8 mouse cellular contexts compared by ENCODE assay signal in genomic region chr4:95048021-95048730, GRCm38 (mm10). TPM values are rescaled to one million over a fixed set of nuclear protein-coding genes. Genes with fewer than 3 reads are reported as not detected.
DNase-seq lines count a peak whose midpoint lies in the region; ATAC-seq and TF ChIP-seq lines count a peak whose summit lies in the region.

No protein-coding gene starts in this region.

- peak overlapping the region; percentile 11 for H3K4me3 ChIP-seq in kidney, embryonic 16.5 days (ENCODE audit: low read length)
- H3K4me3 ChIP-seq in embryonic facial prominence, embryonic 12.5 days, result peak overlapping the region; percentile 69
- H3K4me3 ChIP-seq in limb, embryonic 13.5 days, result peak overlapping the region; percentile 82
- H3K4me3 ChIP-seq in neural tube, embryonic 15.5 days (replicated peaks), result no peak overlapping the region; the same call in 1 of the 2 replicates
- H3K4me3 ChIP-seq in liver, postnatal 0 days (ENCODE audit: low read depth, low read length), result no peak overlapping the region

- H3K9ac ChIP-seq in kidney, embryonic 16.5 days (replicated peaks; ENCODE audit: low read length), result peak overlapping the region; percentile 22
- H3K9ac ChIP-seq in embryonic facial prominence, embryonic 12.5 days, result no peak overlapping the region
- 0 out of 2 replicates have a peak overlapping the region, but pooled peaks have one; percentile 21 for H3K9ac ChIP-seq in limb, embryonic 13.5 days
- H3K9ac ChIP-seq in neural tube, embryonic 15.5 days (replicated peaks), result no peak overlapping the region
- H3K9ac ChIP-seq in liver, postnatal 0 days (replicated peaks), result no peak overlapping the region

- peaks cover 16% of the 10 kb centered on the region for H3K4me1 ChIP-seq in kidney, embryonic 16.5 days (ENCODE audit: insufficient read depth, low read length)
- H3K4me1 ChIP-seq in embryonic facial prominence, embryonic 12.5 days, result peaks cover 3% of the 10 kb centered on the region
- H3K4me1 ChIP-seq in limb, embryonic 13.5 days, result peaks cover 16% of the 10 kb centered on the region; the same call in 1 of the 2 replicates
- H3K4me1 ChIP-seq in neural tube, embryonic 15.5 days, result peaks cover 26% of the 10 kb centered on the region
- H3K4me1 ChIP-seq in liver, postnatal 0 days (ENCODE audit: insufficient read depth), result 0 out of 2 replicates have a peak, but pooled peaks cover 3% of the 10 kb centered on the region

- no peak for ATAC-seq in kidney, embryonic 16.5 days (ENCODE audit: low FRiP score, low TSS enrichment)
- ATAC-seq in embryonic facial prominence, embryonic 12.5 days (ENCODE audit: insufficient number of reproducible peaks, insufficient read depth, low FRiP score, low TSS enrichment), result no peak
- no peak for ATAC-seq in limb, embryonic 13.5 days (ENCODE audit: low FRiP score, low read depth)
- ATAC-seq in neural tube, embryonic 15.5 days (ENCODE audit: low FRiP score), result no peak
- no peak for ATAC-seq in liver, postnatal 0 days

- H3K9me3 ChIP-seq in kidney, embryonic 16.5 days (ENCODE audit: low read length), result no peaks in the 10 kb centered on the region
- no peaks in the 10 kb centered on the region for H3K9me3 ChIP-seq in embryonic facial prominence, embryonic 12.5 days
- no peaks in the 10 kb centered on the region for H3K9me3 ChIP-seq in limb, embryonic 13.5 days
- no peaks in the 10 kb centered on the region for H3K9me3 ChIP-seq in neural tube, embryonic 15.5 days (replicated peaks)
- no peaks in the 10 kb centered on the region for H3K9me3 ChIP-seq in liver, postnatal 0 days (ENCODE audit: low read length)

- DNase-seq in kidney, postnatal 10 days, result no peak
- DNase-seq in liver, postnatal 0 days, result no peak
- DNase-seq in spleen, postnatal 14 days (ENCODE audit: low spot score in 2 of 2), result no peak
- no peak for DNase-seq in frontal cortex, adult 2 months (ENCODE audit: extremely low spot score in 1 of 2, low spot score in 1 of 2)

- H3K36me3 ChIP-seq in kidney, embryonic 16.5 days (ENCODE audit: insufficient read depth, low read length), result no peaks in the 10 kb centered on the region
- no peaks in the 10 kb centered on the region for H3K36me3 ChIP-seq in embryonic facial prominence, embryonic 12.5 days
- H3K36me3 ChIP-seq in limb, embryonic 13.5 days, result no peaks in the 10 kb centered on the region
- no peaks in the 10 kb centered on the region for H3K36me3 ChIP-seq in neural tube, embryonic 15.5 days
- no peaks in the 10 kb centered on the region for H3K36me3 ChIP-seq in liver, postnatal 0 days (replicated peaks; ENCODE audit: insufficient read depth, low read length)

- no peak for TF ChIP-seq EP300 in liver, postnatal 0 days (IDR thresholded peaks at IDR 0.05; ENCODE audit: low read depth)

- H3K27me3 ChIP-seq in kidney, embryonic 16.5 days (ENCODE audit: insufficient read depth, low read length), result no peaks in the 10 kb centered on the region
- no peaks in the 10 kb centered on the region for H3K27me3 ChIP-seq in embryonic facial prominence, embryonic 12.5 days
- H3K27me3 ChIP-seq in limb, embryonic 13.5 days, result no peaks in the 10 kb centered on the region
- H3K27me3 ChIP-seq in neural tube, embryonic 15.5 days (replicated peaks), result no peaks in the 10 kb centered on the region
- peaks cover 4% of the 10 kb centered on the region; the same call in 1 of the 2 replicates for H3K27me3 ChIP-seq in liver, postnatal 0 days (ENCODE audit: insufficient read depth, low read length)

- H3K4me2 ChIP-seq in kidney, embryonic 16.5 days (replicated peaks; ENCODE audit: low read depth, low read length), result peak overlapping the region; percentile 80; the same call in 1 of the 2 replicates
- H3K4me2 ChIP-seq in embryonic facial prominence, embryonic 12.5 days (replicated peaks), result peak overlapping the region; percentile 93
- H3K4me2 ChIP-seq in limb, embryonic 13.5 days (replicated peaks), result peak overlapping the region; percentile 93
- H3K4me2 ChIP-seq in neural tube, embryonic 15.5 days, result peak overlapping the region; percentile 90
- H3K4me2 ChIP-seq in liver, postnatal 0 days (ENCODE audit: low read depth, low read length), result no peak overlapping the region

- H3K27ac ChIP-seq in kidney, embryonic 16.5 days (ENCODE audit: low read length), result no peak overlapping the region
- H3K27ac ChIP-seq in embryonic facial prominence, embryonic 12.5 days, result no peak overlapping the region
- no peak overlapping the region for H3K27ac ChIP-seq in limb, embryonic 13.5 days
- H3K27ac ChIP-seq in neural tube, embryonic 15.5 days (replicated peaks), result no peak overlapping the region
- no peak overlapping the region for H3K27ac ChIP-seq in liver, postnatal 0 days (ENCODE audit: low read depth)

- 58% methylated on average over 5 of the region's 5 CpGs for WGBS in kidney, embryonic 16.5 days
- WGBS in embryonic facial prominence, embryonic 12.5 days, result 41% methylated on average over 5 of the region's 5 CpGs
- 42% methylated on average over 5 of the region's 5 CpGs for WGBS in limb, embryonic 13.5 days
- 46% methylated on average over 5 of the region's 5 CpGs for WGBS in neural tube, embryonic 15.5 days
- WGBS in liver, postnatal 0 days (ENCODE audit: insufficient replicate concordance), result 76% methylated on average over 5 of the region's 5 CpGs

- TF ChIP-seq CTCF in liver, postnatal 0 days (IDR thresholded peaks at IDR 0.05; ENCODE audit: low read depth), result no peak

RNA-seq across cellular contexts. Expression of gene Jun, which starts 3.8 kb away (rescaled TPM):
- polyA plus RNA-seq in kidney, embryonic 16.5 days (2015; fragmentation: Nextera tagmentation; extraction: Ambion mirVana), result 71.9 and 73.0 TPM in 2 replicates
- polyA plus RNA-seq in embryonic facial prominence, embryonic 12.5 days (2016; fragmentation: Nextera tagmentation; extraction: Ambion mirVana), result 112 and 118 TPM in 2 replicates
- polyA plus RNA-seq in limb, embryonic 13.5 days (2015; fragmentation: Nextera tagmentation; extraction: Ambion mirVana), result 101 and 102 TPM in 2 replicates
- polyA plus RNA-seq in neural tube, embryonic 15.5 days (2015; fragmentation: Nextera tagmentation; extraction: Ambion mirVana), result 73.8 and 75.5 TPM in 2 replicates
- 5.7 and 6.4 TPM in 2 replicates for polyA plus RNA-seq in liver, postnatal 0 days (2015; fragmentation: Nextera tagmentation; extraction: Ambion mirVana)
- 41.8 and 45.5 TPM in 2 replicates for polyA plus RNA-seq in frontal cortex, adult 2 months (2012; rRNA removed)

Comparison
In these comparisons a context has a peak if more than half of its experiments do, and no peak if none do; other contexts are left out.
1. H3K4me3 ChIP-seq: peak in kidney, embryonic 16.5 days (single experiment), embryonic facial prominence, embryonic 12.5 days (single experiment) and limb, embryonic 13.5 days (single experiment); none in neural tube, embryonic 15.5 days (single experiment) and liver, postnatal 0 days (single experiment).
2. H3K9ac ChIP-seq: peak in kidney, embryonic 16.5 days (single experiment) and limb, embryonic 13.5 days (single experiment); none in embryonic facial prominence, embryonic 12.5 days (single experiment), neural tube, embryonic 15.5 days (single experiment) and liver, postnatal 0 days (single experiment).